In the genomic region with DNA sequence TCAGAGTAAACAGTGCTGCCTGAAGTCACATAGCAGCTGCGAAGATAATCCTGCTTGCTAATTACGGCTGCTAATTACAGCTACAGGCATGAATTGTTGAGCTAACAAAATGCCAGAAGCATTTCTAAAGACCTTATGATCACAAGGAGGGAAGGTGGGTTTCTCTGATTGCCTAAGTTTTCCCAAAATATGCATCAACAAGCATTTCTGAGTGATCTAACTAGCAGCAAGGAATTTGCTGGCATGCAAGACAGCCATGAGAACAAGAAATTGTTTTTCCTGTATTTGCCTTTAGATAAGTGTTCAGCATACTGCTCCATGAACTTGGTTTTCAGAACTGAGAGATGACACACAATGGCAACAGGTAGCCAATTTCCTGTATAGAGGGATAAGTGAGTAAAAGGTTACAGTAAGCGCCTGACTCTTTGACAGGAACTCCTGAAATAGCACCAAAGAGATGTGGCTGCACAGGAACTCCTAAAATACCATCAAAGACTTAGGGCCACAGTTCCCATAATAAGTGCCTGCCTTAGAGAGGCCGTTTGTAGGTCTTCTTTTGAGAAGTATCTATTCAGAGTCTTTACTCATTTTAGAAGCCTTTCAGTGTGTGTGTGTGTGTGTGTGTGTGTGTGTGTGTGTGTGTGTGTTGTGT, we compare ENCODE assay signal across 9 mouse cellular contexts. TPM values are rescaled to one million over a fixed set of nuclear protein-coding genes. Genes with fewer than 3 reads are reported as not detected.
DNase-seq lines count a peak whose midpoint lies in the region; TF ChIP-seq lines count a peak whose summit lies in the region.
"Had no signal": no experiment of that assay in that cellular context is flagged by ENCODE, and none has a peak within 500 bp of the region (broad histone marks: within the 10 kb centered on the region; RNA-seq: fewer than 3 reads in every experiment).

No protein-coding gene starts in this region.

- no peak for TF ChIP-seq POLR2A in brain, embryonic 14.5 days (IDR thresholded peaks at IDR 0.05; ENCODE audit: borderline replicate concordance, extremely low read depth, insufficient read depth, insufficient read length, poor library complexity, severe bottlenecking)

- no peak for TF ChIP-seq CTCF in brain, embryonic 14.5 days (IDR thresholded peaks at IDR 0.05; ENCODE audit: borderline replicate concordance, extremely low read depth, insufficient read depth, insufficient read length)

- peak; percentile 28 for DNase-seq in kidney, adult 9 months
- DNase-seq in kidney, postnatal 10 days: no peak
- peak; percentile 24 for DNase-seq in thymus, postnatal 14 days
- DNase-seq in thymus, postnatal 10 days (ENCODE audit: low spot score in 2 of 2): no peak
- DNase-seq in brain, embryonic 14.5 days (ENCODE audit: low read depth): peak; percentile 14
- DNase-seq in adrenal gland, adult 2 months: no peak
- DNase-seq in frontal cortex, adult 2 months (ENCODE audit: extremely low spot score in 1 of 2, low spot score in 1 of 2): no peak
- DNase-seq: kidney, adult 11 months; right cerebral cortex, postnatal 14 days had no signal

RNA-seq across cellular contexts. Expression of a gene that starts 22.3 kb away (rescaled TPM):
- polyA plus RNA-seq in brain, embryonic 14.5 days (2012; rRNA removed): 2.8 and 3.8 TPM in 2 replicates
- 1 to 10 TPM; 3.7 to 6.3 TPM for total RNA-seq in adrenal gland, adult 2 months (2021)
- 1.5 TPM in 2 replicates for polyA plus RNA-seq in adrenal gland, adult 2 months (2012; rRNA removed)
- 2.0 and 3.6 TPM in 2 replicates for polyA plus RNA-seq in frontal cortex, adult 2 months (2012; rRNA removed)

Comparison
In these comparisons a context has a peak if more than half of its experiments do, and no peak if none do; other contexts are left out.
1. DNase-seq: peak in kidney, adult 9 months (single experiment), thymus, postnatal 14 days (single experiment) and brain, embryonic 14.5 days (single experiment); none in kidney, postnatal 10 days (single experiment), thymus, postnatal 10 days (0 of 2), adrenal gland, adult 2 months (single experiment) and frontal cortex, adult 2 months (0 of 2).